Mouse (Mus musculus): ENCODE data around the gene Ppp2r5d.

GRCm38 (mm10) chr17:46735287-46735686 is 30.4 kb upstream of the Ppp2r5d start:
- TF ChIP-seq ZC3H11A (IDR thresholded peaks at IDR 0.05; ENCODE audit: borderline replicate concordance, low read depth, low read length) (no peak), ZNF384 (IDR thresholded peaks at IDR 0.05; ENCODE audit: low read depth, low read length) (no peak), CHD2 (IDR thresholded peaks at IDR 0.05; ENCODE audit: low read depth, low read length) (no peak), MAFK (IDR thresholded peaks at IDR 0.05; ENCODE audit: insufficient read depth, low read depth, low read length) (no peak)

All from ES-E14 (cell line).